Mouse (Mus musculus) E14TG2a.4 (cell line): ENCODE data around the gene Nudt15.

Source experiments
- CTCF ChIP-seq: conservative IDR thresholded peaks from 2 replicates; pipeline ENCODE4 v1.5.1; 2014; ENCODE audit warnings: low read length
- NANOG ChIP-seq: IDR thresholded peaks from 2 replicates; pipeline ENCODE4 v1.6.1; 2014; ENCODE audit warnings: borderline replicate concordance, low read length, mixed read lengths

DNA sequence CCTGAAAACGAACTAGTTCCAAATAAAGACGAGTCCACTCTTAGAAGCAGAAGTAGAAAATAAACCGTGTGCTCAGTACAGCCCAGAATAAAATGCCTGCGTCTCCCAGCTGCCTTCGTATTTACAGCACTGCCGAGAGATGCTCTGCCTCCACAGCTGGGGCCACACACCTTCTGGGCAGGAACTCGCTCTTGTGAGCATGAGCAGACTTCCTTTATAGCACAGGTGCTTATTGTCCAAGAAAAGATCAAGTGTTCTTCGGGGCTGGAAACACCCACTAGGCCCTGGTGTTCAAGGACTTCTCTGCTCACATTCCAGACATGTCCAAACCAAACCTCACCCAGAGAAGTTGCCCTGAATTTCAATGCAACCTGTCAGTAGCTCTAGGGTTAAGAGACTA lies 77.4 kb downstream of the Nudt15 start:
- TF ChIP-seq CTCF = no peak
- TF ChIP-seq NANOG = no peak
